Mouse (Mus musculus): ENCODE measurements around the gene Senp6. TPM values are rescaled to one million over a fixed set of nuclear protein-coding genes. Genes with fewer than 3 reads are reported as not detected.
A peak's percentile ranks its signal among the peaks of the same experiment; 100 is the strongest.

Gene Senp6
- polyA plus RNA-seq, 1 experiment from 2014 or later, result 48.5 TPM

GRCm38 (mm10) chr9:80164191-80164590 is 97.5 kb downstream of the Senp6 start:
- Histone ChIP-seq H3K4me2 (ENCODE audit: low read length) (peak overlapping the region; percentile 68), H3K4me1 (replicated peaks; ENCODE audit: control insufficient read depth, insufficient read depth, low read length) (peaks cover 5% of the 10 kb centered on the region; the same call in 1 of the 2 replicates), H3K36me3 (ENCODE audit: control insufficient read depth, insufficient read depth) (no peaks in the 10 kb centered on the region), H3K27me3 (replicated peaks; ENCODE audit: control insufficient read depth, insufficient read depth, low read length) (no peaks in the 10 kb centered on the region), H3K9me3 (ENCODE audit: control insufficient read depth, low read length) (no peaks in the 10 kb centered on the region), H3K9ac (replicated peaks; ENCODE audit: low read depth, low read length) (peak overlapping the region; percentile 70), H3K27ac (ENCODE audit: low read length) (no peak overlapping the region), H3K4me3 (replicated peaks; ENCODE audit: low read length) (peak overlapping the region; percentile 87)
- 2% methylated on average over 13 of the region's 13 CpGs for WGBS
- no peak for ATAC-seq

- H3K4me3 ChIP-seq (replicated peaks; ENCODE audit: low read length), result peak within 1 kb of the TSS; percentile 87
- peak; percentile 97 for ATAC-seq
- H3K9ac ChIP-seq (replicated peaks; ENCODE audit: low read depth, low read length), result peak within 1 kb of the TSS; percentile 70
- H3K27ac ChIP-seq (ENCODE audit: low read length), result no peak within 1 kb of the TSS; the same call in 1 of the 2 replicates
- no peaks in the 10 kb centered on the region for H3K9me3 ChIP-seq (ENCODE audit: control insufficient read depth, low read length)
- H3K27me3 ChIP-seq (replicated peaks; ENCODE audit: control insufficient read depth, insufficient read depth, low read length), result no peaks in the 10 kb centered on the region
- H3K4me2 ChIP-seq (ENCODE audit: low read length), result peak within 1 kb of the TSS; percentile 68
- H3K4me1 ChIP-seq (replicated peaks; ENCODE audit: control insufficient read depth, insufficient read depth, low read length), result peaks cover 5% of the 10 kb centered on the region; the same call in 1 of the 2 replicates
- no peaks in the 10 kb centered on the region for H3K36me3 ChIP-seq (ENCODE audit: control insufficient read depth, insufficient read depth)
- WGBS, result under 1% methylated on average over 69 of the region's 69 CpGs
Observed at GRCm38 (mm10) chr9:80164611-80165474, 98.1 kb downstream of the Senp6 start, which contains the start of gene Myo6. Myo6 (plus strand) TSS chr9:80165031.

- no peaks in the 10 kb centered on the region for H3K36me3 ChIP-seq (ENCODE audit: control insufficient read depth, insufficient read depth)
- peak overlapping the region; percentile 43 for H3K4me2 ChIP-seq (ENCODE audit: low read length)
- no peak overlapping the region for H3K27ac ChIP-seq (ENCODE audit: low read length)
- no peaks in the 10 kb centered on the region for H3K27me3 ChIP-seq (replicated peaks; ENCODE audit: control insufficient read depth, insufficient read depth, low read length)
- no peak for ATAC-seq
- H3K9ac ChIP-seq (replicated peaks; ENCODE audit: low read depth, low read length), result no peak overlapping the region
- no peaks in the 10 kb centered on the region for H3K9me3 ChIP-seq (ENCODE audit: control insufficient read depth, low read length)
- H3K4me3 ChIP-seq (replicated peaks; ENCODE audit: low read length), result peak overlapping the region; percentile 24
- 49% methylated on average over 9 of the region's 9 CpGs for WGBS
- peaks cover 5% of the 10 kb centered on the region; the same call in 1 of the 2 replicates for H3K4me1 ChIP-seq (replicated peaks; ENCODE audit: control insufficient read depth, insufficient read depth, low read length)
Observed at GRCm38 (mm10) chr9:80165690-80166089, 99.0 kb downstream of the Senp6 start.

GRCm38 (mm10) chr9:80166425-80166824 is 99.7 kb downstream of the Senp6 start:
- no peak overlapping the region for H3K4me3 ChIP-seq (replicated peaks; ENCODE audit: low read length)
- 87% methylated on average over 6 of the region's 6 CpGs for WGBS
- 0 out of 2 replicates have a peak, but pooled peaks cover 5% of the 10 kb centered on the region for H3K4me1 ChIP-seq (replicated peaks; ENCODE audit: control insufficient read depth, insufficient read depth, low read length)
- ATAC-seq, result no peak
- H3K27ac ChIP-seq (ENCODE audit: low read length), result no peak overlapping the region
- no peaks in the 10 kb centered on the region for H3K36me3 ChIP-seq (ENCODE audit: control insufficient read depth, insufficient read depth)
- no peaks in the 10 kb centered on the region for H3K27me3 ChIP-seq (replicated peaks; ENCODE audit: control insufficient read depth, insufficient read depth, low read length)
- H3K9ac ChIP-seq (replicated peaks; ENCODE audit: low read depth, low read length), result no peak overlapping the region
- no peak overlapping the region for H3K4me2 ChIP-seq (ENCODE audit: low read length)
- H3K9me3 ChIP-seq (ENCODE audit: control insufficient read depth, low read length), result no peaks in the 10 kb centered on the region

GRCm38 (mm10) chr9:80167089-80167488 is 100.4 kb downstream of the Senp6 start:
- no peak for ATAC-seq
- Histone ChIP-seq H3K27ac (ENCODE audit: low read length) (no peak overlapping the region), H3K27me3 (replicated peaks; ENCODE audit: control insufficient read depth, insufficient read depth, low read length) (no peaks in the 10 kb centered on the region), H3K36me3 (ENCODE audit: control insufficient read depth, insufficient read depth) (no peaks in the 10 kb centered on the region), H3K9ac (replicated peaks; ENCODE audit: low read depth, low read length) (no peak overlapping the region), H3K4me3 (replicated peaks; ENCODE audit: low read length) (no peak overlapping the region), H3K4me2 (ENCODE audit: low read length) (no peak overlapping the region), H3K4me1 (replicated peaks; ENCODE audit: control insufficient read depth, insufficient read depth, low read length) (0 out of 2 replicates have a peak, but pooled peaks cover 5% of the 10 kb centered on the region), H3K9me3 (ENCODE audit: control insufficient read depth, low read length) (no peaks in the 10 kb centered on the region)
- WGBS, result 84% methylated on average over 4 of the region's 4 CpGs

GRCm38 (mm10) chr9:80169551-80169950 is 102.8 kb downstream of the Senp6 start:
- 66% methylated on average over 9 of the region's 9 CpGs for WGBS

GRCm38 (mm10) chr9:80171241-80171640 is 104.5 kb downstream of the Senp6 start:
- no peak overlapping the region for H3K4me3 ChIP-seq (replicated peaks; ENCODE audit: low read length)
- H3K9ac ChIP-seq (replicated peaks; ENCODE audit: low read depth, low read length), result no peak overlapping the region
- H3K4me1 ChIP-seq (replicated peaks; ENCODE audit: control insufficient read depth, insufficient read depth, low read length), result peaks cover 3% of the 10 kb centered on the region; the same call in 1 of the 2 replicates
- no peaks in the 10 kb centered on the region for H3K36me3 ChIP-seq (ENCODE audit: control insufficient read depth, insufficient read depth)
- no peaks in the 10 kb centered on the region for H3K9me3 ChIP-seq (ENCODE audit: control insufficient read depth, low read length)
- H3K27ac ChIP-seq (ENCODE audit: low read length), result no peak overlapping the region
- no peak for ATAC-seq
- H3K4me2 ChIP-seq (ENCODE audit: low read length), result no peak overlapping the region
- H3K27me3 ChIP-seq (replicated peaks; ENCODE audit: control insufficient read depth, insufficient read depth, low read length), result no peaks in the 10 kb centered on the region

More at GRCm38 (mm10) chr9:80169551-80169950, 102.8 kb downstream of the Senp6 start:
- Histone ChIP-seq H3K4me1 (replicated peaks; ENCODE audit: control insufficient read depth, insufficient read depth, low read length) (peaks cover 5% of the 10 kb centered on the region; the same call in 1 of the 2 replicates), H3K9ac (replicated peaks; ENCODE audit: low read depth, low read length) (no peak overlapping the region), H3K9me3 (ENCODE audit: control insufficient read depth, low read length) (no peaks in the 10 kb centered on the region), H3K36me3 (ENCODE audit: control insufficient read depth, insufficient read depth) (no peaks in the 10 kb centered on the region), H3K27me3 (replicated peaks; ENCODE audit: control insufficient read depth, insufficient read depth, low read length) (no peaks in the 10 kb centered on the region), H3K4me2 (ENCODE audit: low read length) (no peak overlapping the region), H3K4me3 (replicated peaks; ENCODE audit: low read length) (no peak overlapping the region), H3K27ac (ENCODE audit: low read length) (no peak overlapping the region)
- ATAC-seq, result no peak

- no peak overlapping the region for H3K27ac ChIP-seq (ENCODE audit: low read length)
- no peak overlapping the region for H3K4me3 ChIP-seq (replicated peaks; ENCODE audit: low read length)
- no peaks in the 10 kb centered on the region for H3K36me3 ChIP-seq (ENCODE audit: control insufficient read depth, insufficient read depth)
- no peaks in the 10 kb centered on the region for H3K27me3 ChIP-seq (replicated peaks; ENCODE audit: control insufficient read depth, insufficient read depth, low read length)
- H3K4me1 ChIP-seq (replicated peaks; ENCODE audit: control insufficient read depth, insufficient read depth, low read length), result peaks cover 3% of the 10 kb centered on the region; the same call in 1 of the 2 replicates
- 60% methylated on average over 8 of the region's 8 CpGs for WGBS
- ATAC-seq, result no peak
- no peak overlapping the region for H3K9ac ChIP-seq (replicated peaks; ENCODE audit: low read depth, low read length)
- no peaks in the 10 kb centered on the region for H3K9me3 ChIP-seq (ENCODE audit: control insufficient read depth, low read length)
- H3K4me2 ChIP-seq (ENCODE audit: low read length), result no peak overlapping the region
Observed at GRCm38 (mm10) chr9:80172396-80173222, 105.9 kb downstream of the Senp6 start.

GRCm38 (mm10) chr9:80173629-80174028 is 106.9 kb downstream of the Senp6 start:
- Histone ChIP-seq H3K4me2 (ENCODE audit: low read length) (no peak overlapping the region), H3K9ac (replicated peaks; ENCODE audit: low read depth, low read length) (no peak overlapping the region), H3K4me3 (replicated peaks; ENCODE audit: low read length) (no peak overlapping the region), H3K9me3 (ENCODE audit: control insufficient read depth, low read length) (no peaks in the 10 kb centered on the region), H3K36me3 (ENCODE audit: control insufficient read depth, insufficient read depth) (no peaks in the 10 kb centered on the region), H3K27ac (ENCODE audit: low read length) (no peak overlapping the region), H3K27me3 (replicated peaks; ENCODE audit: control insufficient read depth, insufficient read depth, low read length) (no peaks in the 10 kb centered on the region), H3K4me1 (replicated peaks; ENCODE audit: control insufficient read depth, insufficient read depth, low read length) (peaks cover 3% of the 10 kb centered on the region; the same call in 1 of the 2 replicates)
- WGBS, result 35% methylated on average over 9 of the region's 9 CpGs
- peak; percentile 57 for ATAC-seq
